Mouse (Mus musculus) heart, embryonic 14.5 days (tissue): ENCODE measurements around the gene Fmnl1. TPM values are rescaled to one million over a fixed set of nuclear protein-coding genes. Genes with fewer than 3 reads are reported as not detected.

ENCODE experiments used
- ATAC-seq: fragments of 200-750 bp; cut with Nextera tagmentation; 2 replicates; pipeline ENCODE4 v1.8.0; 2017; ENCODE audit warnings: low read depth, moderate TSS enrichment; ENCODE audit not compliant: insufficient number of reproducible peaks, insufficient read depth, low FRiP score
- H3K27ac ChIP-seq, 2 experiments: fragments of 200-500 bp in 1 of 2; fragments of 300-500 bp in 1 of 2; sonication (generic) in 1 of 2; replicated peaks in 1 of 2; 2 replicates each; pipeline ENCODE4 v1.5.1; 2012 to 2014; ENCODE audit warnings: low read depth in 2 of 2, low read length in 2 of 2, control low read depth in 1 of 2, mild to moderate bottlenecking in 1 of 2, mixed read lengths in 1 of 2; ENCODE audit not compliant: control insufficient read depth in 1 of 2, insufficient read depth in 1 of 2
- H3K27me3 ChIP-seq: fragments of 300-500 bp; sonication (generic); 2 replicates; pipeline ENCODE4 v1.6.1; 2014; ENCODE audit warnings: mild to moderate bottlenecking, low read length, control low read depth; ENCODE audit not compliant: control insufficient read depth, insufficient read depth
- H3K36me3 ChIP-seq: fragments of 300-500 bp; sonication (generic); 2 replicates; pipeline ENCODE4 v1.6.1; 2014; ENCODE audit warnings: mild to moderate bottlenecking, control low read depth, low read length, mixed read lengths; ENCODE audit not compliant: control insufficient read depth, insufficient read depth
- H3K4me1 ChIP-seq, 2 experiments: fragments of 200-500 bp in 1 of 2; fragments of 300-500 bp in 1 of 2; sonication (generic) in 1 of 2; 2 replicates each; pipeline ENCODE4 v1.6.1; 2012 to 2014; ENCODE audit warnings: low read length in 2 of 2, control low read depth in 1 of 2, mixed read lengths in 1 of 2; ENCODE audit not compliant: control insufficient read depth in 2 of 2, insufficient read depth in 2 of 2
- H3K4me2 ChIP-seq: fragments of 300-500 bp; sonication (generic); 2 replicates; pipeline ENCODE4 v1.6.1; 2014; ENCODE audit warnings: mild to moderate bottlenecking, low read length
- H3K4me3 ChIP-seq, 2 experiments: fragments of 200-500 bp in 1 of 2; fragments of 300-500 bp in 1 of 2; sonication (generic) in 1 of 2; 2 replicates each; pipeline ENCODE4 v1.5.1; 2012 to 2014; ENCODE audit warnings: low read length in 2 of 2, mild to moderate bottlenecking in 2 of 2, control low read depth in 1 of 2, low read depth in 1 of 2, moderate library complexity in 1 of 2; ENCODE audit not compliant: control insufficient read depth in 1 of 2, insufficient read depth in 1 of 2
- H3K9ac ChIP-seq: fragments of 300-500 bp; sonication (generic); 2 replicates; pipeline ENCODE4 v1.6.1; 2014; ENCODE audit warnings: mild to moderate bottlenecking, low read length
- H3K9me3 ChIP-seq: fragments of 300-500 bp; sonication (generic); 2 replicates; pipeline ENCODE4 v1.6.1; 2016; ENCODE audit warnings: low read length, control low read depth; ENCODE audit not compliant: control insufficient read depth
- WGBS: fragments of 180-500 bp; shearing (Covaris S2); extraction: QIAGEN DNeasy Blood & Tissue Kit; methylation state at CpG from one replicate; pipeline ENCODE4 v1.1.7; 2014; 5-methylcytosine and 5-hydroxymethylcytosine counted together
- polyA plus RNA-seq: library from polyadenylated mRNA; unstranded; fragments of >200 nt; fragmentation: Nextera tagmentation; extraction: Ambion mirVana; gene quantifications from 2 replicates; pipeline ENCODE4 v1.2.1, GENCODE M21; 2014

Gene Fmnl1
- polyA plus RNA-seq, 1 experiment from 2014 or later = 2.9 TPM

- WGBS = 16% methylated on average over 6 of the region's 6 CpGs
- Histone ChIP-seq H3K9ac (no peak overlapping the region), H3K4me2 (no peak overlapping the region), H3K9me3 (no peaks in the 10 kb centered on the region), H3K27ac (no peak overlapping the region), H3K27me3 (peaks cover 42% of the 10 kb centered on the region), H3K4me1 (peaks cover 8 to 26% of the 10 kb centered on the region in 2 experiments), H3K36me3 (no peaks in the 10 kb centered on the region), H3K4me3 (no peak overlapping the region)
- ATAC-seq = peak; percentile 59; the same call in 1 of the 2 replicates
Observed at GRCm38 (mm10) chr11:103201664-103202063, 30.8 kb downstream of the Fmnl1 start.

- Histone ChIP-seq H3K27me3 (peaks cover 35% of the 10 kb centered on the region), H3K4me3 (no peak overlapping the region), H3K36me3 (no peaks in the 10 kb centered on the region), H3K27ac (no peak overlapping the region), H3K9ac (no peak overlapping the region), H3K9me3 (no peaks in the 10 kb centered on the region), H3K4me1 (peaks cover 8 to 26% of the 10 kb centered on the region in 2 experiments), H3K4me2 (no peak overlapping the region)
- ATAC-seq = no peak
Observed at GRCm38 (mm10) chr11:103202376-103202775, 31.5 kb downstream of the Fmnl1 start.

GRCm38 (mm10) chr11:103206203-103206602, 35.3 kb downstream of the Fmnl1 start:
- ATAC-seq = no peak
- Histone ChIP-seq H3K4me2 (no peak overlapping the region), H3K4me1 (peaks cover 4 to 13% of the 10 kb centered on the region in 2 experiments), H3K36me3 (no peaks in the 10 kb centered on the region), H3K27ac (no peak overlapping the region), H3K4me3 (no peak overlapping the region), H3K27me3 (no peaks in the 10 kb centered on the region), H3K9me3 (no peaks in the 10 kb centered on the region), H3K9ac (no peak overlapping the region)
- WGBS = 81% methylated on average over 6 of the region's 6 CpGs

- Histone ChIP-seq H3K27me3 (no peaks in the 10 kb centered on the region), H3K9ac (no peak within 1 kb of the TSS), H3K4me3 (no peak within 1 kb of the TSS), H3K4me2 (no peak within 1 kb of the TSS), H3K9me3 (no peaks in the 10 kb centered on the region), H3K27ac (no peak within 1 kb of the TSS), H3K36me3 (no peaks in the 10 kb centered on the region), H3K4me1 (no peaks in the 10 kb centered on the region)
- WGBS = 81% methylated on average over 3 of the region's 3 CpGs
- no peak for ATAC-seq
Observed at GRCm38 (mm10) chr11:103208458-103208857, 37.6 kb downstream of the Fmnl1 start, which contains the start of gene 1700023F06Rik. 1700023F06Rik (minus strand) TSS chr11:103208558.

- Histone ChIP-seq H3K4me1 (no peaks in the 10 kb centered on the region), H3K27ac (no peak overlapping the region), H3K4me2 (no peak overlapping the region), H3K9me3 (no peaks in the 10 kb centered on the region), H3K9ac (no peak overlapping the region), H3K4me3 (no peak overlapping the region), H3K36me3 (no peaks in the 10 kb centered on the region), H3K27me3 (no peaks in the 10 kb centered on the region)
- WGBS = 59% methylated on average over 8 of the region's 8 CpGs
- ATAC-seq = no peak
Observed at GRCm38 (mm10) chr11:103210291-103210690, 39.4 kb downstream of the Fmnl1 start.

- no peak overlapping the region for H3K4me3 ChIP-seq
- H3K27ac ChIP-seq = no peak overlapping the region
- ATAC-seq = no peak
- no peak overlapping the region for H3K9ac ChIP-seq
- H3K9me3 ChIP-seq = no peaks in the 10 kb centered on the region
- H3K4me1 ChIP-seq = peaks cover 0 to 8% of the 10 kb centered on the region in 2 experiments; a peak in 1 of 4 replicates
- H3K4me2 ChIP-seq = no peak overlapping the region
- no peaks in the 10 kb centered on the region for H3K27me3 ChIP-seq
- WGBS = 81% methylated on average over 5 of the region's 5 CpGs
- no peaks in the 10 kb centered on the region for H3K36me3 ChIP-seq
Observed at GRCm38 (mm10) chr11:103213712-103214111, 42.8 kb downstream of the Fmnl1 start.

- WGBS = 62% methylated on average over 1 of the region's 1 CpGs
- no peak for ATAC-seq
Observed at GRCm38 (mm10) chr11:103215355-103215754, 44.4 kb downstream of the Fmnl1 start.

More at GRCm38 (mm10) chr11:103215355-103215754, 44.4 kb downstream of the Fmnl1 start:
- Histone ChIP-seq H3K9me3 (no peaks in the 10 kb centered on the region), H3K27ac (no peak overlapping the region), H3K4me1 (peaks cover 0 to 8% of the 10 kb centered on the region in 2 experiments; a peak in 1 of 4 replicates), H3K4me3 (no peak overlapping the region), H3K27me3 (no peaks in the 10 kb centered on the region), H3K4me2 (no peak overlapping the region), H3K36me3 (peaks cover 7% of the 10 kb centered on the region), H3K9ac (no peak overlapping the region)
